Mouse (Mus musculus): ENCODE data around the gene Nsmf. TPM values are rescaled to one million over a fixed set of nuclear protein-coding genes. Genes with fewer than 3 reads are reported as not detected.

Gene Nsmf
- polyA plus RNA-seq (2017; shearing (Covaris generic)): 10 to 100 TPM; 35.8 to 65.7 TPM

DNA sequence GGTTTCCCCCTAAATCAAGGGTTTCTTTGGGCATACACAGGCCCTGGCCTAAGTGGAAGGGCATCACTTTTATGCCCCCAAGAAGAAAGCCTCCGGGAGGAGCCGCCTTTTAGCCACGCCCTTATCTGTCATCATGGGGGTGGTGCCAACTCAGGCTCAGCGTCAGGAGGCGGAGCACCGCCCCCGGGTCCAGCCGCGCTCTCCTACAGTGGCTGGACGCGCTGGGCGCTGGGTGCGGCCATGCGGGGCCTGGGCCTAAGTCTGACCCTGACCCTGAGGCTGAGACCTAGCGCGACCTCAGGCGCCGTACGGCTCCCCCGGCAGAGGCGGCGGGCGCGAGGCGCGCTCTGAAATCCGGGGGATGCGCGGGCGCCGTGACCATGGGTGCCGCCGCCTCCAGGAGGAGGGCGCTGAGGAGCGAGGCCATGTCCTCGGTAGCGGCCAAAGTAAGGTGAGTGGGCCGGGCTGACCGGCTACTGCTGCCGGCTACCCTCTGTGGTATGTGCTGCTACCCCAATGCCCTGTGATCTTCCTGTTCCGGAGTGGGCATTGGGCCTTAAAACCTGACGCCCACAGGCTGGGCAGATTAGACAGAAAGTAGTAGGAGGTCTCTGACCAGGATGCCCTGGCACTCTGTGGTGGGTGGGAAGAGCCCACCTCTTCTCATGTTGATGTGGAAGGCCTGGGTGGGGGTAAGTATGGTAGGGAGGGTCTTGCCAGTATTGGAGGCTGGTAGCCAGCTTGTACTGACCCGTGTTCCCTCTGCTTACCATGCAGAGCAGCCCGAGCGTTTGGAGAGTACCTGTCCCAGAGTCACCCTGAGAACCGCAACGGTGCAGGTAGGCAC is at the start of gene Nsmf:
Gene Nsmf, plus strand, starts transcription at position 135 of the 847 bp plus-strand sequence.

DNA sequence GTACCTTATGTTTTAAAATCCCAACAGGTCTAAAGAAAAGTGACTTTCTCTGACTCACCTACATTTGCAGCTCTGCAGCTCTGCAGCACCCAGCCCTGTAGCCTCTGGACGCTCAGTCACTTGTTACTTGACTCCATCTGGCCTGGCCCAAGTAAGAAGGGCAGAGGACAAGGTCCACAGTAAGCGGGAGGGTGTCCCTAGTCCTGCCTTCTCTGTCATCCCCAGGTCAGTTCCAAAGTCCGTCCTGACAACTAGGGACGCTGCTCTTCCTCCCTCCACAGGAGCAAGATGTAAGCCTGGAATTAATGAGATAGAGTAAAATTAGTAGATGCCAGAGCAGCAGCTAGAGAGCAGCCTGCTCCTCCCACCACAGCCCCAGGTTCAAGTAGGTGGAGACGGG is 25.9 kb downstream of the Nsmf start, which contains the start of gene Entpd8:
Gene Entpd8, plus strand, starts transcription at position 229 of the 400 bp plus-strand sequence.

DNA sequence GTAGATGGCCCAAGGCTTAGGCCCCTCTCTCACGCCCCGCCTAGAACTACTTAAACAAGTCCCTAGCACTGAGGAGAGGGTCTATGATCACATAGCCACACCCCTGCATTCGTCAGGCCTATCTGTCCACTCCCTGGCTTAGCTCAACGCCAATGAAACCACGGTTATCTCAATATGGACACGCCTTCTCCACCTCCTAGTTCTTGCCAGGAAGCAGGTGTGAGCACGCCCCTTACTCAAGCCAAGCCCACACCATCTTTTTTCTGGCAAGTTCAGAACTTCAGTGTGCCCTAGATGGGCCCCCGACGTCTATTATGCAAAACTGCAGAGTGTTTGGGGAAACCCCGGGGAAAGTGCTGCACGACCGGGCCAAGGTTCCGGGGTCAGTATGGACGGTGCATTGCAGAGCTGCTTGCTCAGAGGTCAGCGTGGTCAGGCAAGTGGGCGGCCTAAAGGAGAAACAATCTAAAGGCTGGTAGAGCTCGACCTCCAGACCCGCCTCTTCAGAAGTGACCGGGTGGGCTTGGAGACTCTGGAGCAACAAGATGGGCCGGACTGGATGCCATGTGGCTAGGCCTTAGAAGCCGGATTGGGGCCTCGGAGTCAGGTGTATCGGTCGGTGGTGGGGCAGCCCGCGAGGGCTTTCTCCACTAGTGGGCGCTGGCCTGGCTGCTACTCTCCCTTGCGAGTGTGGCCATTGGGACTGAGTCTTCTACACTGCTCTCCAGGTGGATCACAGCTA is 41.1 kb downstream of the Nsmf start, which contains the start of gene Noxa1:
Gene Noxa1, minus strand, starts transcription at position 41 of the 742 bp plus-strand sequence.

Other genes with a start within 250 kb of the Nsmf start
- gene Ehmt1, start 134.7 kb upstream of the Nsmf start, polyA plus RNA-seq (2017; shearing (Covaris generic)): 10 to 100 TPM; 42.0 to 43.0 TPM
- gene Arrdc1, start 119.1 kb upstream of the Nsmf start, polyA plus RNA-seq (2017; shearing (Covaris generic)): 100 to 1,000 TPM; 238 to 261 TPM
- gene Zmynd19, start 104.6 kb upstream of the Nsmf start, polyA plus RNA-seq (2017; shearing (Covaris generic)): 10 to 100 TPM; 17.1 to 20.3 TPM
- 10 to 100 TPM; 31.9 to 39.7 TPM for gene Dph7, start 92.0 kb upstream of the Nsmf start, polyA plus RNA-seq (2017; shearing (Covaris generic))
- gene Mrpl41, start 79.3 kb upstream of the Nsmf start, polyA plus RNA-seq (2017; shearing (Covaris generic)): 10 to 100 TPM; 82.9 to 86.7 TPM
- 10 to 100 TPM; 80.2 to 86.3 TPM for gene Pnpla7, start 78.3 kb upstream of the Nsmf start, polyA plus RNA-seq (2017; shearing (Covaris generic))
- gene Entpd8, start 25.9 kb downstream of the Nsmf start, polyA plus RNA-seq (2017; shearing (Covaris generic)): 1 to 10 TPM; 1.1 to 2.4 TPM
- gene Noxa1, start 40.8 kb downstream of the Nsmf start, polyA plus RNA-seq (2017; shearing (Covaris generic)): 10 to 100 TPM in 1 of 2 experiments, 1 to 10 TPM in 1; 3.2 to 10.1 TPM
- gene Nrarp, start 126.4 kb downstream of the Nsmf start, polyA plus RNA-seq (2017; shearing (Covaris generic)): 1 to 10 TPM; 4.9 to 8.7 TPM
- gene Tor4a, start 142.5 kb downstream of the Nsmf start, polyA plus RNA-seq (2017; shearing (Covaris generic)): 100 to 1,000 TPM; 105 to 119 TPM
- 100 to 1,000 TPM; 141 to 186 TPM for gene Nelfb, start 157.1 kb downstream of the Nsmf start, polyA plus RNA-seq (2017; shearing (Covaris generic))
- 1 to 10 TPM in 1 of 2 experiments, under 1 TPM in 1; 0.29 to 1.4 TPM for gene Stpg3, start 160.3 kb downstream of the Nsmf start, polyA plus RNA-seq (2017; shearing (Covaris generic))
- gene Fam166a, start 164.4 kb downstream of the Nsmf start, polyA plus RNA-seq (2017; shearing (Covaris generic)): under 1 TPM; 0.27 to 0.54 TPM
- gene Tubb4b, start 170.3 kb downstream of the Nsmf start, polyA plus RNA-seq (2017; shearing (Covaris generic)): 100 to 1,000 TPM; 172 to 185 TPM
- gene Slc34a3, start 180.0 kb downstream of the Nsmf start, polyA plus RNA-seq (2017; shearing (Covaris generic)): not detected
- not detected for gene Rnf224, start 182.4 kb downstream of the Nsmf start, polyA plus RNA-seq (2017; shearing (Covaris generic))
- 1 to 10 TPM; 1.2 to 2.0 TPM for gene Rnf208, start 187.9 kb downstream of the Nsmf start, polyA plus RNA-seq (2017; shearing (Covaris generic))
- gene Cysrt1, start 188.1 kb downstream of the Nsmf start, polyA plus RNA-seq (2017; shearing (Covaris generic)): not detected
- 10 to 100 TPM in 1 of 2 experiments, 1 to 10 TPM in 1; 6.2 to 11.9 TPM for gene AL732309.1, start 192.5 kb downstream of the Nsmf start, polyA plus RNA-seq (2017; shearing (Covaris generic))
- gene Tmem203, start 201.1 kb downstream of the Nsmf start, polyA plus RNA-seq (2017; shearing (Covaris generic)): 10 to 100 TPM; 20.6 to 22.0 TPM
- gene Tprn, start 208.3 kb downstream of the Nsmf start, polyA plus RNA-seq (2017; shearing (Covaris generic)): 10 to 100 TPM; 17.1 to 22.4 TPM
- gene Ssna1, start 218.1 kb downstream of the Nsmf start, polyA plus RNA-seq (2017; shearing (Covaris generic)): 100 to 1,000 TPM; 117 to 137 TPM
- 100 to 1,000 TPM in 1 of 2 experiments, 10 to 100 TPM in 1; 94.3 to 117 TPM for gene Anapc2, start 218.1 kb downstream of the Nsmf start, polyA plus RNA-seq (2017; shearing (Covaris generic))
- not detected for gene Tmem210, start 233.8 kb downstream of the Nsmf start, polyA plus RNA-seq (2017; shearing (Covaris generic))
- 1 to 10 TPM in 1 of 2 experiments, not detected in 1; 4.0 TPM for gene Lrrc26, start 235.6 kb downstream of the Nsmf start, polyA plus RNA-seq (2017; shearing (Covaris generic))

Data from inflammation-experienced regulatory T-cells (primary cell).